In genomic region chr8:71686143-71686734, GRCm38 (mm10) we compare ENCODE assay signal across 8 mouse cellular contexts. TPM values are rescaled to one million over a fixed set of nuclear protein-coding genes. Genes with fewer than 3 reads are reported as not detected.
DNase-seq lines count a peak whose midpoint lies in the region; ATAC-seq and TF ChIP-seq lines count a peak whose summit lies in the region.

No protein-coding gene starts in this region.

- TF ChIP-seq EP300 in heart, postnatal 0 days (IDR thresholded peaks at IDR 0.05; ENCODE audit: low read depth) = no peak
- TF ChIP-seq EP300 in liver, postnatal 0 days (IDR thresholded peaks at IDR 0.05; ENCODE audit: low read depth) = no peak

- peaks cover 9% of the 10 kb centered on the region; the same call in 1 of the 2 replicates for H3K36me3 ChIP-seq in ES-E14 (ENCODE audit: control insufficient read depth, insufficient read depth, low read length, poor library complexity, severe bottlenecking)
- H3K36me3 ChIP-seq in heart, postnatal 0 days (replicated peaks; ENCODE audit: control insufficient read depth, insufficient read depth, low read length) = no peaks in the 10 kb centered on the region
- H3K36me3 ChIP-seq in liver, postnatal 0 days (replicated peaks; ENCODE audit: insufficient read depth, low read length) = no peaks in the 10 kb centered on the region

- H3K9ac ChIP-seq in ES-E14 (ENCODE audit: insufficient read depth, low read depth, low read length, poor library complexity, severe bottlenecking) = no peak overlapping the region; the same call in 1 of the 2 replicates
- no peak overlapping the region for H3K9ac ChIP-seq in heart, postnatal 0 days (replicated peaks; ENCODE audit: low read depth, low read length)
- no peak overlapping the region for H3K9ac ChIP-seq in liver, postnatal 0 days (replicated peaks)

- no peaks in the 10 kb centered on the region for H3K9me3 ChIP-seq in ES-E14 (ENCODE audit: control insufficient read depth, insufficient read depth, low read depth, low read length)
- no peaks in the 10 kb centered on the region for H3K9me3 ChIP-seq in heart, postnatal 0 days (replicated peaks; ENCODE audit: control insufficient read depth, low read length)
- no peaks in the 10 kb centered on the region for H3K9me3 ChIP-seq in liver, postnatal 0 days (ENCODE audit: low read length)

- peak overlapping the region; percentile 58 to 60; a peak in 3 of 4 replicates for H3K4me3 ChIP-seq in ES-E14 (ENCODE audit: insufficient read depth in 1 of 2, low read depth in 1 of 2, low read length in 2 of 2, poor library complexity in 1 of 2, severe bottlenecking in 1 of 2)
- H3K4me3 ChIP-seq in heart, postnatal 0 days (ENCODE audit: low read depth, low read length) = peak overlapping the region; percentile 17
- no peak overlapping the region for H3K4me3 ChIP-seq in liver, postnatal 0 days (ENCODE audit: low read depth, low read length)

- no peak overlapping the region for H3K27ac ChIP-seq in ES-E14 (ENCODE audit: insufficient read depth, low read depth, low read length, poor library complexity, severe bottlenecking)
- H3K27ac ChIP-seq in heart, postnatal 0 days (ENCODE audit: low read depth) = no peak overlapping the region
- no peak overlapping the region for H3K27ac ChIP-seq in liver, postnatal 0 days (ENCODE audit: low read depth)

- peak overlapping the region; percentile 37; the same call in 1 of the 2 replicates for H3K4me2 ChIP-seq in heart, postnatal 0 days (ENCODE audit: low read depth, low read length)
- no peak overlapping the region for H3K4me2 ChIP-seq in liver, postnatal 0 days (ENCODE audit: low read depth, low read length)

- peaks cover 0 to 41% of the 10 kb centered on the region in 2 experiments; a peak in 2 of 4 replicates for H3K4me1 ChIP-seq in ES-E14 (ENCODE audit: control insufficient read depth in 2 of 2, insufficient read depth in 2 of 2, low read length in 2 of 2, poor library complexity in 1 of 2)
- H3K4me1 ChIP-seq in heart, postnatal 0 days (ENCODE audit: control insufficient read depth, insufficient read depth) = peaks cover 6% of the 10 kb centered on the region; the same call in 1 of the 2 replicates
- H3K4me1 ChIP-seq in liver, postnatal 0 days (ENCODE audit: insufficient read depth) = 0 out of 2 replicates have a peak, but pooled peaks cover 5% of the 10 kb centered on the region

- 0 out of 2 replicates have a peak, but pooled peaks have one; percentile 9 for ATAC-seq in frontal cortex, adult (ENCODE audit: low TSS enrichment)
- ATAC-seq in heart, postnatal 0 days (ENCODE audit: insufficient read depth, low read depth) = peak; percentile 45
- peak; percentile 20; the same call in 1 of the 2 replicates for ATAC-seq in liver, postnatal 0 days
- ATAC-seq in megakaryocyte progenitor cell, adult 5-6 weeks (replicated peaks; ENCODE audit: poor library complexity) = no peak

- TF ChIP-seq CTCF in heart, postnatal 0 days (IDR thresholded peaks at IDR 0.05; ENCODE audit: low read depth) = no peak
- TF ChIP-seq CTCF in liver, postnatal 0 days (IDR thresholded peaks at IDR 0.05; ENCODE audit: low read depth) = no peak

- WGBS in heart, postnatal 0 days = 14% methylated on average over 23 of the region's 23 CpGs
- WGBS in liver, postnatal 0 days (ENCODE audit: insufficient replicate concordance) = 48% methylated on average over 23 of the region's 23 CpGs

- H3K27me3 ChIP-seq in heart, postnatal 0 days (ENCODE audit: control insufficient read depth, insufficient read depth, low read length) = peaks cover 97% of the 10 kb centered on the region
- H3K27me3 ChIP-seq in liver, postnatal 0 days (ENCODE audit: insufficient read depth, low read length) = peaks cover 80% of the 10 kb centered on the region

- DNase-seq in frontal cortex, postnatal 36 days (ENCODE audit: low spot score in 2 of 2) = no peak
- no peak for DNase-seq in ES-E14 (ENCODE audit: low read depth, low spot score)
- peak; percentile 54 for DNase-seq in heart, postnatal 0 days (ENCODE audit: low spot score)
- DNase-seq in liver, postnatal 0 days = no peak
- no peak for DNase-seq in thymus, postnatal 14 days
- no peak for DNase-seq in ovary, postnatal 36 days (ENCODE audit: low spot score)

- in situ Hi-C loops in ES-E14 (cut with MboI; ENCODE audit: low sequenced_read_pairs in 2 of 2, unreplicated experiment in 2 of 2) = no loop called here

TF ChIP-seq in ES-E14, 5 proteins besides CTCF, POLR2A, EP300 and RAD21:
- TF ChIP-seq ZNF384 (IDR thresholded peaks at IDR 0.05; ENCODE audit: low read depth, low read length) (no peak), CHD2 (IDR thresholded peaks at IDR 0.05; ENCODE audit: low read depth, low read length) (no peak), HCFC1 (IDR thresholded peaks at IDR 0.05; ENCODE audit: borderline replicate concordance, insufficient read depth, low read length) (no peak), ZC3H11A (IDR thresholded peaks at IDR 0.05; ENCODE audit: borderline replicate concordance, low read depth, low read length) (no peak), MAFK (IDR thresholded peaks at IDR 0.05; ENCODE audit: insufficient read depth, low read depth, low read length) (no peak)

RNA-seq across cellular contexts. Expression of gene Insl3, which starts 2.8 kb away (rescaled TPM):
- 3.0 and 5.1 TPM in 2 replicates for total RNA-seq in ES-E14 (2012; rRNA removed)
- total RNA-seq in heart, postnatal 0 days (2014; rRNA removed; ENCODE audit: low replicate concordance) = not detected in 2 replicates
- polyA plus RNA-seq in heart, postnatal 0 days (2015; fragmentation: Nextera tagmentation; extraction: Ambion mirVana) = 1.5 and 2.4 TPM in 2 replicates
- 1.3 and 2.8 TPM in 2 replicates for polyA plus RNA-seq in liver, postnatal 0 days (2015; fragmentation: Nextera tagmentation; extraction: Ambion mirVana)
- total RNA-seq in megakaryocyte progenitor cell, adult 5-6 weeks (2015) = 7.1 and 7.2 TPM in 2 replicates
- total RNA-seq in megakaryocyte progenitor cell, adult 5-6 weeks (2017) = 1.2 and 1.8 TPM in 2 replicates

RNA-seq across cellular contexts. Expression of gene Jak3, which starts 10.1 kb away (rescaled TPM):
- 19.0 and 27.3 TPM in 2 replicates for total RNA-seq in ES-E14 (2012; rRNA removed)
- 14.6 and 16.9 TPM in 2 replicates for total RNA-seq in heart, postnatal 0 days (2014; rRNA removed; ENCODE audit: low replicate concordance)
- polyA plus RNA-seq in heart, postnatal 0 days (2015; fragmentation: Nextera tagmentation; extraction: Ambion mirVana) = 5.7 and 5.8 TPM in 2 replicates
- 4.3 and 4.6 TPM in 2 replicates for polyA plus RNA-seq in liver, postnatal 0 days (2015; fragmentation: Nextera tagmentation; extraction: Ambion mirVana)
- 9.3 and 11.8 TPM in 2 replicates for total RNA-seq in megakaryocyte progenitor cell, adult 5-6 weeks (2015)
- 7.7 and 9.9 TPM in 2 replicates for total RNA-seq in megakaryocyte progenitor cell, adult 5-6 weeks (2017)

RNA-seq across cellular contexts. Expression of gene Unc13a, which starts 14.7 kb away (rescaled TPM):
- 3.0 and 9.1 TPM in 2 replicates for total RNA-seq in ES-E14 (2012; rRNA removed)
- total RNA-seq in heart, postnatal 0 days (2014; rRNA removed; ENCODE audit: low replicate concordance) = 0.57 and 1.2 TPM in 2 replicates
- 0.51 and 0.60 TPM in 2 replicates for polyA plus RNA-seq in heart, postnatal 0 days (2015; fragmentation: Nextera tagmentation; extraction: Ambion mirVana)
- 0.25 and 0.36 TPM in 2 replicates for polyA plus RNA-seq in liver, postnatal 0 days (2015; fragmentation: Nextera tagmentation; extraction: Ambion mirVana)
- total RNA-seq in megakaryocyte progenitor cell, adult 5-6 weeks (2015) = 0.64 and 1.8 TPM in 2 replicates
- total RNA-seq in megakaryocyte progenitor cell, adult 5-6 weeks (2017) = 0.79 and 0.98 TPM in 2 replicates

RNA-seq across cellular contexts. Expression of gene B3gnt3, which starts 15.3 kb away (rescaled TPM):
- total RNA-seq in ES-E14 (2012; rRNA removed) = 1.1 and 1.3 TPM in 2 replicates
- 8.7 TPM in 2 replicates for total RNA-seq in heart, postnatal 0 days (2014; rRNA removed; ENCODE audit: low replicate concordance)
- 6.4 TPM in 2 replicates for polyA plus RNA-seq in heart, postnatal 0 days (2015; fragmentation: Nextera tagmentation; extraction: Ambion mirVana)
- 3.0 TPM in 2 replicates for polyA plus RNA-seq in liver, postnatal 0 days (2015; fragmentation: Nextera tagmentation; extraction: Ambion mirVana)
- total RNA-seq in megakaryocyte progenitor cell, adult 5-6 weeks (2015) = 0.15 and 0.54 TPM in 2 replicates
- total RNA-seq in megakaryocyte progenitor cell, adult 5-6 weeks (2017) = 0.12 and 0.34 TPM in 2 replicates

RNA-seq across cellular contexts. Expression of gene Fcho1, which starts 39.3 kb away (rescaled TPM):
- 21.9 and 45.1 TPM in 2 replicates for total RNA-seq in ES-E14 (2012; rRNA removed)
- total RNA-seq in heart, postnatal 0 days (2014; rRNA removed; ENCODE audit: low replicate concordance) = 0.04 and 1.1 TPM in 2 replicates
- 0.92 and 1.4 TPM in 2 replicates for polyA plus RNA-seq in heart, postnatal 0 days (2015; fragmentation: Nextera tagmentation; extraction: Ambion mirVana)
- 15.3 and 16.7 TPM in 2 replicates for polyA plus RNA-seq in liver, postnatal 0 days (2015; fragmentation: Nextera tagmentation; extraction: Ambion mirVana)
- 49.8 and 51.5 TPM in 2 replicates for total RNA-seq in megakaryocyte progenitor cell, adult 5-6 weeks (2015)
- 83.6 and 91.1 TPM in 2 replicates for total RNA-seq in megakaryocyte progenitor cell, adult 5-6 weeks (2017)
